Comparison of ENCODE assay signal across 22 mouse cellular contexts in the genomic region with DNA sequence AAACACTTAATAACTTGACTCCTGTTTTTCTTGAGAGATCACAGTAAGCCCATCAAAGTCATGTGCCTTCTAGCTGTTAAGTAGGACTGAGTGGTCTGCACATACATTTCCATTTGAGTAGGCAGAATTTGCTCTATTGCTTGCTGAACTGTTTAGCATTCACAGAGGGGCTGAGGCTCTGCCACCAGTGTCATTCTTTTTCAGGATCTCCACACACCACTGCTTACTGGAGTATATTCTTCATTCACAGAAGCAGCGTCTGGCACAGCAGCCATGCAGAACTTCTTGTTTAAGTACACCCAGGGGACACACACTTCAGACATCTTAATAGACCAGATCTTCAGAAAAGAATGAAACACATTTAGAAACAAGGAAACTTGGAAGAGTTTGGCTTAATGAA. TPM values are rescaled to one million over a fixed set of nuclear protein-coding genes. Genes with fewer than 3 reads are reported as not detected.
DNase-seq lines count a peak whose midpoint lies in the region; ATAC-seq and TF ChIP-seq lines count a peak whose summit lies in the region.
"Had no signal": no experiment of that assay in that cellular context is flagged by ENCODE, and none has a peak within 500 bp of the region (broad histone marks: within the 10 kb centered on the region; RNA-seq: fewer than 3 reads in every experiment).

No protein-coding gene starts in this region.

- H3K27me3 ChIP-seq in hindbrain, embryonic 15.5 days: no peaks in the 10 kb centered on the region
- H3K27me3 ChIP-seq in hindbrain, embryonic 11.5 days (ENCODE audit: control insufficient read depth, insufficient read depth, low read length): no peaks in the 10 kb centered on the region
- H3K27me3 ChIP-seq in midbrain, embryonic 11.5 days (ENCODE audit: control insufficient read depth, insufficient read depth, low read length): no peaks in the 10 kb centered on the region
- H3K27me3 ChIP-seq in midbrain, embryonic 15.5 days (replicated peaks): no peaks in the 10 kb centered on the region
- no peaks in the 10 kb centered on the region for H3K27me3 ChIP-seq in CH12.LX (replicated peaks)
- no peaks in the 10 kb centered on the region for H3K27me3 ChIP-seq in midbrain, postnatal 0 days (ENCODE audit: insufficient read depth, low read length)
- H3K27me3 ChIP-seq: embryonic facial prominence, embryonic 15.5 days; heart, embryonic 12.5 days; intestine, embryonic 15.5 days had no signal

- dilution Hi-C loops in CH12.LX (cut with MboI; ENCODE audit: extremely low pct_ligation_motif_present, extremely low pct_unique_long_range_greater_than_20kb, low sequenced_read_pairs): no loop called here

- TF ChIP-seq RAD21 in CH12.LX (IDR thresholded peaks at IDR 0.05; ENCODE audit: low read depth, low read length): no peak

- ATAC-seq in hindbrain, embryonic 15.5 days (ENCODE audit: low FRiP score, low read depth): 0 out of 2 replicates have a peak, but pooled peaks have one; percentile 38
- ATAC-seq in hindbrain, embryonic 11.5 days (ENCODE audit: low FRiP score): no peak
- peak; percentile 58; the same call in 1 of the 2 replicates for ATAC-seq in midbrain, embryonic 11.5 days (ENCODE audit: low FRiP score)
- ATAC-seq in midbrain, embryonic 15.5 days (replicated peaks): no peak
- ATAC-seq in midbrain, postnatal 0 days (ENCODE audit: low FRiP score): peak; percentile 38; the same call in 1 of the 2 replicates
- ATAC-seq: forebrain, embryonic 14.5 days; intestine, embryonic 15.5 days had no signal

- TF ChIP-seq EP300 in CH12.LX (IDR thresholded peaks at IDR 0.05; ENCODE audit: low read length): no peak

- no peak for TF ChIP-seq CTCF in CH12.LX (conservative IDR thresholded peaks at IDR 0.05 in 1 of 2, IDR thresholded peaks at IDR 0.05 in 1 of 2; ENCODE audit: low read depth in 2 of 2, low read length in 2 of 2)
- TF ChIP-seq CTCF in midbrain, postnatal 0 days (IDR thresholded peaks at IDR 0.05): no peak

- no peak for DNase-seq in hindbrain, embryonic 11.5 days (ENCODE audit: low spot score)
- no peak for DNase-seq in midbrain, embryonic 11.5 days (ENCODE audit: low spot score, missing footprints)
- peak; percentile 31 for DNase-seq in CH12.LX (ENCODE audit: extremely low read depth)
- DNase-seq in midbrain, postnatal 0 days (ENCODE audit: low spot score): peak; percentile 28
- no peak for DNase-seq in right cerebral cortex, postnatal 36 days (ENCODE audit: low spot score in 2 of 2)
- DNase-seq in urinary bladder, postnatal 10 days (ENCODE audit: low spot score): no peak
- DNase-seq: adrenal gland, adult 8-10 months; adrenal gland, postnatal 36 days; cerebellum, adult 11 months; cerebellum, adult 8-10 months; cerebellum, postnatal 14 days; gastrocnemius, adult 2 months; gastrocnemius, postnatal 25 days had no signal

- H3K79me2 ChIP-seq in CH12.LX (replicated peaks; ENCODE audit: control insufficient read depth, extremely low read depth, insufficient read depth, poor library complexity, severe bottlenecking): no peaks in the 10 kb centered on the region

- H3K36me3 ChIP-seq in hindbrain, embryonic 15.5 days: no peaks in the 10 kb centered on the region
- H3K36me3 ChIP-seq in hindbrain, embryonic 11.5 days (ENCODE audit: control insufficient read depth, insufficient read depth, low read length): no peaks in the 10 kb centered on the region
- no peaks in the 10 kb centered on the region for H3K36me3 ChIP-seq in midbrain, embryonic 11.5 days (ENCODE audit: control insufficient read depth, insufficient read depth, low read length)
- no peaks in the 10 kb centered on the region for H3K36me3 ChIP-seq in midbrain, embryonic 15.5 days (replicated peaks)
- no peaks in the 10 kb centered on the region for H3K36me3 ChIP-seq in CH12.LX (replicated peaks in 1 of 2; ENCODE audit: control insufficient read depth in 1 of 2, insufficient read depth in 1 of 2, low read length in 1 of 2)
- H3K36me3 ChIP-seq in midbrain, postnatal 0 days (ENCODE audit: insufficient read depth, low read length): no peaks in the 10 kb centered on the region
- H3K36me3 ChIP-seq: embryonic facial prominence, embryonic 15.5 days; forebrain, embryonic 10.5 days; G1E; heart, embryonic 12.5 days; intestine, embryonic 15.5 days had no signal

- H3K9ac ChIP-seq in hindbrain, embryonic 15.5 days: no peak overlapping the region
- no peak overlapping the region for H3K9ac ChIP-seq in hindbrain, embryonic 11.5 days (ENCODE audit: low read depth, low read length)
- H3K9ac ChIP-seq in midbrain, embryonic 11.5 days (ENCODE audit: low read length): no peak overlapping the region
- no peak overlapping the region for H3K9ac ChIP-seq in midbrain, embryonic 15.5 days
- H3K9ac ChIP-seq in CH12.LX (ENCODE audit: insufficient read depth, low read depth): no peak overlapping the region
- H3K9ac ChIP-seq in midbrain, postnatal 0 days (replicated peaks; ENCODE audit: low read length, poor library complexity, severe bottlenecking): no peak overlapping the region
- H3K9ac ChIP-seq: embryonic facial prominence, embryonic 15.5 days; heart, embryonic 12.5 days; intestine, embryonic 15.5 days had no signal

- no peak overlapping the region for H3K4me2 ChIP-seq in hindbrain, embryonic 15.5 days
- H3K4me2 ChIP-seq in hindbrain, embryonic 11.5 days (replicated peaks; ENCODE audit: low read depth, low read length): no peak overlapping the region
- H3K4me2 ChIP-seq in midbrain, embryonic 11.5 days: no peak overlapping the region
- H3K4me2 ChIP-seq in midbrain, embryonic 15.5 days: no peak overlapping the region
- H3K4me2 ChIP-seq in CH12.LX (ENCODE audit: insufficient read depth, low read depth, poor library complexity, severe bottlenecking): no peak overlapping the region
- no peak overlapping the region for H3K4me2 ChIP-seq in midbrain, postnatal 0 days (ENCODE audit: low read depth, low read length, poor library complexity, severe bottlenecking)
- H3K4me2 ChIP-seq: embryonic facial prominence, embryonic 15.5 days; heart, embryonic 12.5 days; intestine, embryonic 15.5 days had no signal

- in situ Hi-C loops in CH12.LX (cut with MboI; ENCODE audit: low pct_ligation_motif_present, low pct_unique_long_range_greater_than_20kb, low sequenced_read_pairs): no loop called here

- H3K4me1 ChIP-seq in hindbrain, embryonic 15.5 days (replicated peaks): no peaks in the 10 kb centered on the region
- no peaks in the 10 kb centered on the region for H3K4me1 ChIP-seq in hindbrain, embryonic 11.5 days (replicated peaks; ENCODE audit: control insufficient read depth, insufficient read depth, low read length)
- no peaks in the 10 kb centered on the region for H3K4me1 ChIP-seq in midbrain, embryonic 11.5 days (ENCODE audit: control insufficient read depth, insufficient read depth, low read length)
- H3K4me1 ChIP-seq in midbrain, embryonic 15.5 days: no peaks in the 10 kb centered on the region
- peaks cover 9 to 34% of the 10 kb centered on the region in 2 experiments for H3K4me1 ChIP-seq in CH12.LX (ENCODE audit: control insufficient read depth in 1 of 2, insufficient read depth in 2 of 2)
- no peaks in the 10 kb centered on the region for H3K4me1 ChIP-seq in midbrain, postnatal 0 days (ENCODE audit: insufficient read depth, low read length)
- H3K4me1 ChIP-seq: embryonic facial prominence, embryonic 15.5 days; forebrain, embryonic 10.5 days; heart, embryonic 12.5 days; intestine, embryonic 15.5 days had no signal

- no peak for TF ChIP-seq POLR2A in CH12.LX (IDR thresholded peaks at IDR 0.05; ENCODE audit: low read depth, low read length)

- H3K27ac ChIP-seq in hindbrain, embryonic 15.5 days (replicated peaks): no peak overlapping the region
- no peak overlapping the region for H3K27ac ChIP-seq in hindbrain, embryonic 11.5 days (ENCODE audit: low read depth, low read length)
- H3K27ac ChIP-seq in midbrain, embryonic 11.5 days (ENCODE audit: low read depth, low read length): no peak overlapping the region
- no peak overlapping the region for H3K27ac ChIP-seq in midbrain, embryonic 15.5 days
- H3K27ac ChIP-seq in CH12.LX (ENCODE audit: insufficient read depth, low read depth): no peak overlapping the region
- H3K27ac ChIP-seq in midbrain, postnatal 0 days (ENCODE audit: low read depth, low read length): no peak overlapping the region
- H3K27ac ChIP-seq: embryonic facial prominence, embryonic 15.5 days; forebrain, embryonic 10.5 days; gastrocnemius, adult 2 months; intestine, embryonic 15.5 days had no signal

- 24% methylated on average over 1 of the region's 1 CpGs for WGBS in hindbrain, embryonic 15.5 days
- 47% methylated on average over 1 of the region's 1 CpGs for whole genome bisulfite sequencing in hindbrain, embryonic 11.5 days
- 54% methylated on average over 1 of the region's 1 CpGs for WGBS in midbrain, embryonic 11.5 days
- 21% methylated on average over 1 of the region's 1 CpGs for WGBS in midbrain, embryonic 15.5 days
- 17% methylated on average over 1 of the region's 1 CpGs for WGBS in midbrain, postnatal 0 days

- 0 out of 2 replicates have a peak, but pooled peaks cover 3% of the 10 kb centered on the region for H3K9me3 ChIP-seq in hindbrain, embryonic 15.5 days
- H3K9me3 ChIP-seq in hindbrain, embryonic 11.5 days (ENCODE audit: control insufficient read depth, low read length): no peaks in the 10 kb centered on the region
- no peaks in the 10 kb centered on the region for H3K9me3 ChIP-seq in midbrain, embryonic 11.5 days (ENCODE audit: control insufficient read depth, low read length)
- no peaks in the 10 kb centered on the region for H3K9me3 ChIP-seq in midbrain, embryonic 15.5 days
- H3K9me3 ChIP-seq in CH12.LX (replicated peaks; ENCODE audit: low read length): no peaks in the 10 kb centered on the region
- H3K9me3 ChIP-seq in midbrain, postnatal 0 days (ENCODE audit: low read length): no peaks in the 10 kb centered on the region
- H3K9me3 ChIP-seq: embryonic facial prominence, embryonic 15.5 days; forebrain, embryonic 10.5 days; G1E; heart, embryonic 12.5 days; intestine, embryonic 15.5 days had no signal

- H3K4me3 ChIP-seq in hindbrain, embryonic 15.5 days: no peak overlapping the region
- H3K4me3 ChIP-seq in hindbrain, embryonic 11.5 days (ENCODE audit: low read depth, low read length): no peak overlapping the region
- no peak overlapping the region for H3K4me3 ChIP-seq in midbrain, embryonic 11.5 days (ENCODE audit: low read depth, low read length)
- no peak overlapping the region for H3K4me3 ChIP-seq in midbrain, embryonic 15.5 days
- H3K4me3 ChIP-seq in CH12.LX (replicated peaks in 1 of 3; ENCODE audit: low read depth in 2 of 3, low read length in 2 of 3, poor library complexity in 1 of 3): no peak overlapping the region
- no peak overlapping the region for H3K4me3 ChIP-seq in midbrain, postnatal 0 days (ENCODE audit: low read depth, low read length)
- H3K4me3 ChIP-seq: embryonic facial prominence, embryonic 15.5 days; erythroblast, embryonic 14.5 days; forebrain, embryonic 10.5 days; gastrocnemius, adult 2 months; heart, embryonic 12.5 days; intestine, embryonic 15.5 days had no signal

RNA-seq across cellular contexts. Expression of a gene that starts 39.4 kb away (rescaled TPM):
- 4.5 TPM in 2 replicates for polyA plus RNA-seq in hindbrain, embryonic 15.5 days (2015; fragmentation: Nextera tagmentation; extraction: Ambion mirVana)
- 6.2 and 6.8 TPM in 2 replicates for polyA plus RNA-seq in hindbrain, embryonic 11.5 days (2014; fragmentation: Nextera tagmentation; extraction: Ambion mirVana)
- 6.1 and 6.2 TPM in 2 replicates for polyA plus RNA-seq in midbrain, embryonic 11.5 days (2014; fragmentation: Nextera tagmentation; extraction: Ambion mirVana)
- polyA plus RNA-seq in midbrain, embryonic 15.5 days (2015; fragmentation: Nextera tagmentation; extraction: Ambion mirVana): 5.0 TPM in 2 replicates
- total RNA-seq in CH12.LX (2012; rRNA removed) (10.9 and 11.2 TPM in 2 replicates), CH12.LX (2014; rRNA removed) (22.6 and 23.7 TPM in 2 replicates)
- polyA plus RNA-seq in CH12.LX (2012; ENCODE audit: insufficient read length, low read depth): 11.9 and 12.2 TPM in 2 replicates
- 22.6 and 27.1 TPM in 2 replicates for total RNA-seq in midbrain, postnatal 0 days (2014; rRNA removed)
- 3.1 and 3.6 TPM in 2 replicates for polyA plus RNA-seq in midbrain, postnatal 0 days (2015; fragmentation: Nextera tagmentation; extraction: Ambion mirVana)

Comparison
In these comparisons a context has a peak if more than half of its experiments do, and no peak if none do; other contexts are left out.
1. ATAC-seq: peak in hindbrain, embryonic 15.5 days (single experiment), midbrain, embryonic 11.5 days (single experiment) and midbrain, postnatal 0 days (single experiment); none in hindbrain, embryonic 11.5 days (single experiment) and midbrain, embryonic 15.5 days (single experiment).
2. DNase-seq: peak in CH12.LX (single experiment) and midbrain, postnatal 0 days (single experiment); none in hindbrain, embryonic 11.5 days (single experiment), midbrain, embryonic 11.5 days (single experiment), right cerebral cortex, postnatal 36 days (0 of 2) and urinary bladder, postnatal 10 days (single experiment).